Mouse (Mus musculus) forebrain, embryonic 15.5 days (tissue): ENCODE measurements around the gene Hp1bp3. TPM values are rescaled to one million over a fixed set of nuclear protein-coding genes. Genes with fewer than 3 reads are reported as not detected.
A peak's percentile ranks its signal among the peaks of the same experiment; 100 is the strongest.

Source experiments
- ATAC-seq: fragments of 200-750 bp; cut with Nextera tagmentation; replicated peaks from 2 replicates; pipeline ENCODE4 v1.8.0; 2017; ENCODE audit warnings: mild to moderate bottlenecking, moderate TSS enrichment, moderate library complexity
- H3K27ac ChIP-seq: fragments of 300-500 bp; sonication (generic); replicated peaks from 2 replicates; pipeline ENCODE4 v1.5.1; 2015; ENCODE audit warnings: mild to moderate bottlenecking, inconsistent platforms
- H3K27me3 ChIP-seq: fragments of 300-500 bp; sonication (generic); 2 replicates; pipeline ENCODE4 v1.6.1; 2015; ENCODE audit warnings: inconsistent platforms
- H3K36me3 ChIP-seq: fragments of 300-500 bp; sonication (generic); 2 replicates; pipeline ENCODE4 v1.6.1; 2015; ENCODE audit warnings: mild to moderate bottlenecking, inconsistent platforms
- H3K4me1 ChIP-seq: fragments of 300-500 bp; sonication (generic); 2 replicates; pipeline ENCODE4 v1.6.1; 2015; ENCODE audit warnings: inconsistent platforms
- H3K4me2 ChIP-seq: fragments of 300-500 bp; sonication (generic); replicated peaks from 2 replicates; pipeline ENCODE4 v1.6.1; 2015; ENCODE audit warnings: mild to moderate bottlenecking, inconsistent platforms
- H3K4me3 ChIP-seq: fragments of 300-500 bp; sonication (generic); 2 replicates; pipeline ENCODE4 v1.5.1; 2015; ENCODE audit warnings: mild to moderate bottlenecking, inconsistent platforms
- H3K9ac ChIP-seq: fragments of 300-500 bp; sonication (generic); replicated peaks from 2 replicates; pipeline ENCODE4 v1.6.1; 2015; ENCODE audit warnings: mild to moderate bottlenecking, inconsistent platforms
- H3K9me3 ChIP-seq: fragments of 300-500 bp; sonication (generic); 2 replicates; pipeline ENCODE4 v1.6.1; 2016; ENCODE audit warnings: inconsistent platforms
- WGBS: fragments of 180-500 bp; shearing (Covaris S2); methylation state at CpG from one replicate; pipeline ENCODE4 v1.1.7; 2015; ENCODE audit warnings: mixed read lengths; 5-methylcytosine and 5-hydroxymethylcytosine counted together
- polyA plus RNA-seq: library from polyadenylated mRNA; unstranded; fragments of >200 nt; fragmentation: Nextera tagmentation; extraction: Ambion mirVana; gene quantifications from 2 replicates; pipeline ENCODE4 v1.2.1, GENCODE M21; 2015

The Hp1bp3 gene
- polyA plus RNA-seq, 1 experiment from 2014 or later: 262 TPM

GRCm38 (mm10) chr4:138201696-138202095 lies 14.4 kb upstream of the Hp1bp3 start:
- no peak overlapping the region for H3K4me3 ChIP-seq
- H3K27ac ChIP-seq: no peak overlapping the region
- no peak overlapping the region for H3K9ac ChIP-seq
- H3K4me1 ChIP-seq: no peaks in the 10 kb centered on the region
- no peak overlapping the region for H3K4me2 ChIP-seq
- peaks cover 80% of the 10 kb centered on the region for H3K36me3 ChIP-seq
- no peak for ATAC-seq
- 86% methylated on average over 9 of the region's 9 CpGs for WGBS
- H3K27me3 ChIP-seq: no peaks in the 10 kb centered on the region
- H3K9me3 ChIP-seq: no peaks in the 10 kb centered on the region

- H3K27me3 ChIP-seq: no peaks in the 10 kb centered on the region
- no peak for ATAC-seq
- H3K9ac ChIP-seq: no peak overlapping the region
- no peak overlapping the region for H3K4me3 ChIP-seq
- no peaks in the 10 kb centered on the region for H3K9me3 ChIP-seq
- no peaks in the 10 kb centered on the region for H3K4me1 ChIP-seq
- H3K36me3 ChIP-seq: peaks cover 45% of the 10 kb centered on the region
- WGBS: 92% methylated on average over 5 of the region's 5 CpGs
- H3K27ac ChIP-seq: no peak overlapping the region
- no peak overlapping the region for H3K4me2 ChIP-seq
These were observed 6.0 kb upstream of the Hp1bp3 start for GRCm38 (mm10) chr4:138210116-138210515.

- H3K27me3 ChIP-seq: no peaks in the 10 kb centered on the region
- H3K36me3 ChIP-seq: peaks cover 13% of the 10 kb centered on the region
- H3K4me2 ChIP-seq: no peak overlapping the region
- H3K4me1 ChIP-seq: peaks cover 21% of the 10 kb centered on the region
- H3K9ac ChIP-seq: no peak overlapping the region
- H3K4me3 ChIP-seq: no peak overlapping the region
- WGBS: 87% methylated on average over 3 of the region's 3 CpGs
- ATAC-seq: no peak
- no peak overlapping the region for H3K27ac ChIP-seq
- no peaks in the 10 kb centered on the region for H3K9me3 ChIP-seq
These were observed 2.2 kb upstream of the Hp1bp3 start for GRCm38 (mm10) chr4:138213861-138214260.

- no peaks in the 10 kb centered on the region for H3K9me3 ChIP-seq
- H3K27ac ChIP-seq: peak overlapping the region; percentile 98
- peak overlapping the region; percentile 87 for H3K9ac ChIP-seq
- no peaks in the 10 kb centered on the region for H3K36me3 ChIP-seq
- peak overlapping the region; percentile 73 for H3K4me3 ChIP-seq
- 45% methylated on average over 13 of the region's 13 CpGs for WGBS
- ATAC-seq: no peak
- no peaks in the 10 kb centered on the region for H3K27me3 ChIP-seq
- H3K4me1 ChIP-seq: peaks cover 35% of the 10 kb centered on the region
- H3K4me2 ChIP-seq: peak overlapping the region; percentile 59
These were observed 361 bp upstream of the Hp1bp3 start for GRCm38 (mm10) chr4:138215671-138216199.

- H3K36me3 ChIP-seq: peaks cover under 1% of the 10 kb centered on the region
- H3K4me1 ChIP-seq: peaks cover 35% of the 10 kb centered on the region
- peak; percentile 97 for ATAC-seq
- H3K4me3 ChIP-seq: peak overlapping the region; percentile 73
- H3K9ac ChIP-seq: peak overlapping the region; percentile 87
- H3K4me2 ChIP-seq: peak overlapping the region; percentile 70
- peak overlapping the region; percentile 98 for H3K27ac ChIP-seq
- H3K27me3 ChIP-seq: no peaks in the 10 kb centered on the region
- WGBS: under 1% methylated on average over 68 of the region's 68 CpGs
- H3K9me3 ChIP-seq: no peaks in the 10 kb centered on the region
These were observed 846 bp downstream of the Hp1bp3 start for GRCm38 (mm10) chr4:138216891-138217392.

GRCm38 (mm10) chr4:138217441-138217840 lies 1.3 kb downstream of the Hp1bp3 start:
- Histone ChIP-seq H3K4me2 (peak overlapping the region; percentile 70), H3K4me3 (peak overlapping the region; percentile 73), H3K4me1 (peaks cover 35% of the 10 kb centered on the region), H3K9ac (peak overlapping the region; percentile 84), H3K27me3 (no peaks in the 10 kb centered on the region), H3K9me3 (no peaks in the 10 kb centered on the region), H3K27ac (peak overlapping the region; percentile 98), H3K36me3 (peaks cover 6% of the 10 kb centered on the region)
- ATAC-seq: peak; percentile 39; the same call in 1 of the 2 replicates
- under 1% methylated on average over 36 of the region's 36 CpGs for WGBS

GRCm38 (mm10) chr4:138217951-138218685 lies 2.0 kb downstream of the Hp1bp3 start:
- peaks cover 35% of the 10 kb centered on the region for H3K4me1 ChIP-seq
- H3K9me3 ChIP-seq: no peaks in the 10 kb centered on the region
- H3K27ac ChIP-seq: peak overlapping the region; percentile 98; the same call in 1 of the 2 replicates
- peak overlapping the region; percentile 84 for H3K9ac ChIP-seq
- peak overlapping the region; percentile 70 for H3K4me2 ChIP-seq
- H3K4me3 ChIP-seq: peak overlapping the region; percentile 73
- H3K36me3 ChIP-seq: peaks cover 12% of the 10 kb centered on the region
- ATAC-seq: no peak
- H3K27me3 ChIP-seq: no peaks in the 10 kb centered on the region
- 80% methylated on average over 11 of the region's 11 CpGs for WGBS

- Histone ChIP-seq H3K36me3 (peaks cover 25% of the 10 kb centered on the region), H3K4me2 (no peak overlapping the region), H3K27ac (no peak overlapping the region), H3K27me3 (no peaks in the 10 kb centered on the region), H3K9ac (no peak overlapping the region), H3K4me1 (peaks cover 35% of the 10 kb centered on the region), H3K4me3 (no peak overlapping the region), H3K9me3 (no peaks in the 10 kb centered on the region)
- 86% methylated on average over 5 of the region's 5 CpGs for WGBS
- ATAC-seq: no peak
These were observed 3.2 kb downstream of the Hp1bp3 start for GRCm38 (mm10) chr4:138219331-138219730.

- Histone ChIP-seq H3K36me3 (peaks cover 37% of the 10 kb centered on the region), H3K4me1 (peaks cover 31% of the 10 kb centered on the region), H3K9ac (no peak overlapping the region), H3K4me3 (no peak overlapping the region), H3K27ac (no peak overlapping the region), H3K27me3 (no peaks in the 10 kb centered on the region), H3K9me3 (no peaks in the 10 kb centered on the region), H3K4me2 (no peak overlapping the region)
- ATAC-seq: no peak
- WGBS: 91% methylated on average over 7 of the region's 7 CpGs
These were observed 4.7 kb downstream of the Hp1bp3 start for GRCm38 (mm10) chr4:138220761-138221160.

GRCm38 (mm10) chr4:138221406-138221805 lies 5.3 kb downstream of the Hp1bp3 start:
- H3K4me1 ChIP-seq: peaks cover 28% of the 10 kb centered on the region

GRCm38 (mm10) chr4:138222396-138222795 lies 6.3 kb downstream of the Hp1bp3 start:
- peaks cover 28% of the 10 kb centered on the region for H3K4me1 ChIP-seq
- H3K9ac ChIP-seq: no peak overlapping the region
- H3K27ac ChIP-seq: no peak overlapping the region
- no peak overlapping the region for H3K4me3 ChIP-seq
- H3K4me2 ChIP-seq: no peak overlapping the region
- WGBS: 92% methylated on average over 5 of the region's 5 CpGs
- ATAC-seq: no peak
- H3K36me3 ChIP-seq: peaks cover 52% of the 10 kb centered on the region
- no peaks in the 10 kb centered on the region for H3K9me3 ChIP-seq
- no peaks in the 10 kb centered on the region for H3K27me3 ChIP-seq

More at GRCm38 (mm10) chr4:138221406-138221805, 5.3 kb downstream of the Hp1bp3 start:
- no peaks in the 10 kb centered on the region for H3K27me3 ChIP-seq
- H3K9ac ChIP-seq: no peak overlapping the region
- H3K27ac ChIP-seq: no peak overlapping the region
- no peak for ATAC-seq
- no peaks in the 10 kb centered on the region for H3K9me3 ChIP-seq
- 93% methylated on average over 5 of the region's 5 CpGs for WGBS
- no peak overlapping the region for H3K4me2 ChIP-seq
- H3K4me3 ChIP-seq: no peak overlapping the region
- H3K36me3 ChIP-seq: peaks cover 44% of the 10 kb centered on the region

GRCm38 (mm10) chr4:138223623-138224022 lies 7.5 kb downstream of the Hp1bp3 start:
- 91% methylated on average over 10 of the region's 10 CpGs for WGBS
- no peaks in the 10 kb centered on the region for H3K27me3 ChIP-seq
- no peak overlapping the region for H3K4me3 ChIP-seq
- ATAC-seq: no peak
- H3K27ac ChIP-seq: no peak overlapping the region
- H3K9me3 ChIP-seq: no peaks in the 10 kb centered on the region
- peaks cover 64% of the 10 kb centered on the region for H3K36me3 ChIP-seq
- no peak overlapping the region for H3K4me2 ChIP-seq
- H3K4me1 ChIP-seq: peaks cover 17% of the 10 kb centered on the region
- H3K9ac ChIP-seq: no peak overlapping the region
